Mouse (Mus musculus) duodenum, adult 2 months (tissue): ENCODE measurements around the gene Rhoh. TPM values are rescaled to one million over a fixed set of nuclear protein-coding genes. Genes with fewer than 3 reads are reported as not detected.

Source experiments
- polyA plus RNA-seq: library from polyadenylated mRNA; depleted of rRNA; stranded (reverse); fragments of >200 nt; gene quantifications from 2 replicates; pipeline ENCODE4 v1.2.3, GENCODE M21; 2012; ENCODE audit warnings: low replicate concordance; rRNA removed

Rhoh gene
- 0.60 and 2.3 TPM in 2 replicates for polyA plus RNA-seq

DNA sequence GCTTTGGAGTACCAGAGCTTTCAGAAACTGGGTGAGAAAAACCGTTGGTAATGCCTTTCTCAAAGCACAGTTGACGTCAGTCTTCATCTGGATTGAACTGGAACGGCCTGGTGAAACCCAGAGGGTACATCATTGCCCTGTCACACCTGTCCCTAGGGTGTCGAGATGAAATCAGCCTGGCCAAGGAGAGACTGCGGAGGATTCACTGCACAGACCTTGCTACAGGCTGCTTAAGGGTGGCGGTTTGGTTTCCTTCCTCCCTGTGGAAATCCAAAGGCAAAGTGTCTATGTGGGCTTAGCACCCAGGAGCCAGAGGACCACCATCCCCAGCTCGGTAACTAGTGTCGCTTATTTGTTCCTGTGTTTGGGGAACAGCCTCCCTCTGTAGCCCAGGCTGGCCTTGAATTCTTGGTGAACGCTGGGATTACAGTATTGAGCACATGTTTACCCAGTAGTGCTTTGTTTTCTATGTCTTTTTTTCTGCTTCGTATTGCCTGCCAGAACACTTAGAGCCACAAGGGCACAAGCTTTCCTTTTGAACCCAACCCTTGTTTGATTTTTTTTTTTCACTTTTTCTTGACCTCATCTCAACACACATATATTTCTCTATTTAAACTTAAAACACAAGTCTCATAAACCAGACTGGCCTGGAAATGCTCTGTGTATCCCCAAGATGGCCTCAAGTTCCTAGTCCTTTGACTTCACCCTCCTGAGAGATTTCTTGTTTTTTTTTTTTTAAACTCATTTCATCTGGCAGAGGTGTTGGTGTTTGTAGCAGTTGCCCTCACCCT is at the start of gene Rhoh:
Gene Rhoh, plus strand, starts transcription at position 60 of the 791 bp plus-strand sequence.

DNA sequence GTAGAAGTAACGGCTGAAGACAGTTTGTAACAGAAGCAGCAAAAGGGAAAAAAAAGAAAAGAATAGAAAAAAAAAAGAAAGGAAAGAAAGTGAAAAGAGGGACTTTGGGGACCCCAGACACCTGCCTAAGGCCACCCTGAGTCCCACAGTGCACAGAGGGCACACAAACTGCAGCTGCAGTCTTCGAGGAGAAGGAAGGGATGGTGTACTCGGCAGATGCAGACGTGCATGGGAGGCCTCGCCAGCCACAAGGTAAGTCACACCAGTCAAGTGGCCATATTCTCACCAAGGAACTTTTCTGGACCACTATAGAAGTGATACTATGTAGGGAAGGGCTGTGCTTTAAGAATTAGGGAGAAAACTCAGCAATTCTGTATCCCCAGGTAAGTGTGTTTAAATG is 73.8 kb downstream of the Rhoh start, which contains the start of gene Chrna9:
Gene Chrna9, plus strand, starts transcription at position 139 of the 400 bp plus-strand sequence.

Other genes starting within 250 kb of the Rhoh start
- gene Pds5a, start 162.9 kb upstream of the Rhoh start, polyA plus RNA-seq: 1.4 and 2.5 TPM in 2 replicates
- gene N4bp2, start 97.7 kb upstream of the Rhoh start, polyA plus RNA-seq: 0.78 and 3.1 TPM in 2 replicates
- 0.05 TPM in 1 of 2 replicates, not detected in the other for gene Chrna9, start 73.7 kb downstream of the Rhoh start, polyA plus RNA-seq
- 4.4 and 6.3 TPM in 2 replicates for gene 9130230L23Rik, start 143.1 kb downstream of the Rhoh start, polyA plus RNA-seq